Mouse (Mus musculus) kidney, adult 11 months (tissue): ENCODE measurements at regions not wholly inside any gene's neighbourhood (a gene's known extent, or its start where the extent isn't known, plus 50 kb on each side); places are given as distances from the start of the nearest gene placed in this dataset.

Experiments used
- DNase-seq: peaks from one replicate; pipeline ENCODE4 v3.0.0; 2022

- DNase-seq: no peak
Observed at GRCm38 (mm10) chr11:112140058-112140457, 642.0 kb upstream of the Sox9 start.

DNA sequence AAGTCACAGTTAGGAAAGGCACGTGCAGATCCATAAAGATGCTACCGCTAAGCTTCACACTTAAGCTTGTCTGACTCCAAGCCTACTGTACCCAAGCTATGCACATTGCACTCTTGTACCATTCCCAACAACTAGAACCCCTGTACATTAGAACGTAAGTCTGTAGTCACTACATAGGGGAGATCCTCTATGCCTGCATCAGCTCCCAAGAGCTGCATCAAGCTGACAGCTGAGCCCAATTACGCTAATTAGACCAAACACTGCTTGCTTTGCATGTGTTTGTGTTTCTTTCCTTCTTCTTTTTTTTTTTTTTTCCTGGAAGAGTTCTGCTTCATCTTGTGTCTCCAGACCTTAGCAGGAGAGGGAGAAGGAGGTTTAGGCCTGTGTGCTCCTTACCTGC is 641.5 kb upstream of the Sox9 start:
- no peak for DNase-seq

GRCm38 (mm10) chr11:112140912-112141311 is 641.1 kb upstream of the Sox9 start:
- no peak for DNase-seq

- DNase-seq: no peak
Observed at GRCm38 (mm10) chr11:112152051-112152450, 630.0 kb upstream of the Sox9 start.

- DNase-seq: no peak
Observed at GRCm38 (mm10) chr11:112153198-112153597, 628.8 kb upstream of the Sox9 start.

GRCm38 (mm10) chr11:112154712-112155319 is 627.2 kb upstream of the Sox9 start:
- DNase-seq: peak; percentile 8

DNA sequence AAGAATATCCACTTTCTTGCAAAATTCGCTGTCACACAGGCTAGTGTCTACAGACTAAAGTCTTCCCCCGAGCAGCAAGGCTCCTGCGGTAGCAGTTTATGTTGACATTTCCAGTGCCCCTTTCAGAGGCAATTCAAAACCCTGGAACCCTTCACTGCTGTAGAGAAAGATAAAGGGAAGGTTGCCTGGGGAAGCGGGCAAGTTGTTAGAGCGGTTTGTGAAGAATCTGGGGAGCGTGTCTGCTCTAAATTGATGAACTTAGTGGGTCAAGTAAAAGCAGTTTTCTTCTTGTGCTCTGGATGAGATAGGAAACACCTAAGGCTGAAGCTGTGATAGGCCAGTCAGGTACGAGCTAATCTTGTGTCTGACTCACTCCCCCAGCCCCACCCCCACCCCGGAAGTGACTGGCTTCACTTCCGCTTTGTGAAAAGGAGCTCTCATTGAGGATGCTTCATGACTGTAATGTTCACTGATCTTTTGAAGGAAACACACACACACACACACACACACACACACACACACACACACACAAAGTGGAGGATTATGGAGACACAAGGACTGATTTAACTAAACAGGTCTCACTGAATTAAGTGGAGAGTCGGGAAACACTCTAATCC is 626.6 kb upstream of the Sox9 start:
- no peak for DNase-seq

DNA sequence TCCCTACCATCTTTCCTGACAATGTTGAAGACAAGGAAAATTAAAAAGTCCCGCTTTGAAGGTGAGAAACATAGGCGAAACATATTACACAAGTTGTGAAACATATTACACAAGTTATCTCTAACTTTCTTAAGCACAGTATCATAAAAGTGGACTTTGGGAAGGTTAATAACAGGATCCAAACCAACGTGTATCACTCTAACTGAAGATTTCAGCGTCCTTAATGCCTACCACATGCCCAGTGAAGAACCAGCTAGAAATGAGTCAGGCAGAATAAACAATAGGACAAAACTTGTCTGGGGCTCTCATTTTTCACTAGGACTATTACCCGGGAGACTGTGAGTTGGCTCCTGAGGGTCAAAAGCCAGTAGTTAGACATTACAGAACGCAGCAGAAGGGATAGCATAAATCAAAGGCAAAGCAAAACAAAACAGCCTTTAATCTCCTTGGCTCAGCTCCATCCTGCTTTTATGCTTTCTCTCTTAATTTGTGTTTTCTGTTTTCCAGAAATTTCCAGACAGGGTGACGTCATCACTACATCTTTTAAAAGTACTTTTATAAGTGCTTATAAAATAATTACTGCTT is 618.3 kb upstream of the Sox9 start:
- no peak for DNase-seq

- no peak for DNase-seq
Observed at GRCm38 (mm10) chr11:112173585-112173984, 608.4 kb upstream of the Sox9 start.

GRCm38 (mm10) chr11:112175302-112175701 is 606.7 kb upstream of the Sox9 start:
- no peak for DNase-seq

DNA sequence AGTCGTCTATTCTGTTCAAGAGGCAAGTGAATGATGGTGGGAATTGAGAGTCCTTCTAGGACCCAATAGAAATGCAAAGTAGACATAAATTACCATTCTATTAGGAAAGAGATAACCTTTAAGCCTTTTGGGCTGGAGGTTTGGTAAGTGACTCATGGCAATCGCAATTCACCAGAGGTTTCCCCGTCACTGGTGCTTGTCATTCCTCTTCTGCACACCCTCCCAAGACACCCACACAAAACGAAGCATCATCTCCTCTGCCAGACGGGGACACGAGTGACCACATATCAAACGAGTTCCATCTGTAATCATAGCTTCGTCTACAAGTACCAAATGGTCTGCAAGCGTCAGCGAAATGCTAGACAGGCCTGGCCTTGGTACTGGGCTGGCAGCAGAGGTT is 601.4 kb upstream of the Sox9 start:
- DNase-seq: no peak

GRCm38 (mm10) chr11:112197620-112198268 is 584.3 kb upstream of the Sox9 start:
- DNase-seq: no peak

GRCm38 (mm10) chr11:112204561-112204960 is 577.5 kb upstream of the Sox9 start:
- no peak for DNase-seq

DNA sequence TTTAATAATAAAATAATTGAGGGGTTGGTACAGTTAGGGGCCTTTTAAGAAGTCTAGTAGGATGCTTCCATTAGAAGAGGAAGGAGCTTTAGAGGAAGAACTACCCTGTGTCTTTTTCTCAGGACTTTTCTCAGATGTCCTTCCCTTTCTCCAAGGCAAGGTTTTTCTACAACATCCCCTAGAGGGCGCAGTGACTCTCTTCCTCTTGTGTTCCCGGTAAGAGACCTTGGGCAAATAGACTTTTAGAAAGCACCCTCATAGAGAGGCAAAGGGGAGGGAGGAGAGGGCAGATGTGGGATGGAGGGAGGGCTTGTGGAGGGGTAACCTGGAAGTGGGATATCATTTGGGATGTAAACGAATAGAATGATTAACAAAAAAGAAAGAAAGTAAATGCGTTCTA is 572.6 kb upstream of the Sox9 start:
- peak; percentile 24 for DNase-seq

DNA sequence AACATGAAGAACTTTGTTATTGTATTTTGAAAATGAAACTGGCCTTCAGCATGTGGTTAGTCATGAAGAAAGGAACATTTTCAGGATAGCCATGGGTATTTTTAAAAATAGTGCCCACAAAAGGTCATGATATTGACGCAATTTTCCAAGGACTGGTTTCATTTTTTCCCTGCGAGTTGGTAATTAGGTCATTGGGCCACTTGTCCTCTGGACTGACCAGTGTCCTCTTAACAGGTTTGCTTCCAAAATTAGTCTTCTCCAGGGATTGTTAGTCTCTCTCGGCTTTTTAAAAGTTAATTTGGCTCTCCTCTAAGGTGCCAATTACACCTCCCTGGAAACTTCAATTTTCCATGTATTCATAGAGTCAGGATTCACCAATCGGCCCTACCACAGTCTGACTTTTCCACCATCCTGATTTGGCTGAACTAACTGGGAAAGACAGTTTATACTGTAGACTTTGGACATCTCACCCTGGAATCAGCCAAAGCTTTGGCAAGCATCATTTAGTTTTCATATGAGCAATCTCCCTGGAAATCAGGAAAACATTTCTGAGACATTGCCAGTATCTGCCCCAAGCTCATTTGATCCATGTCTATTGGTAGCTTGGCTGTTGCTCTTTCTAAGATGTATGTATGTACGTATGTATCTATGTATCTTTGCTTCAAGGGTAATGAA is 562.8 kb upstream of the Sox9 start:
- no peak for DNase-seq

- DNase-seq: no peak
Observed at GRCm38 (mm10) chr11:112234492-112235116, 547.4 kb upstream of the Sox9 start.

DNA sequence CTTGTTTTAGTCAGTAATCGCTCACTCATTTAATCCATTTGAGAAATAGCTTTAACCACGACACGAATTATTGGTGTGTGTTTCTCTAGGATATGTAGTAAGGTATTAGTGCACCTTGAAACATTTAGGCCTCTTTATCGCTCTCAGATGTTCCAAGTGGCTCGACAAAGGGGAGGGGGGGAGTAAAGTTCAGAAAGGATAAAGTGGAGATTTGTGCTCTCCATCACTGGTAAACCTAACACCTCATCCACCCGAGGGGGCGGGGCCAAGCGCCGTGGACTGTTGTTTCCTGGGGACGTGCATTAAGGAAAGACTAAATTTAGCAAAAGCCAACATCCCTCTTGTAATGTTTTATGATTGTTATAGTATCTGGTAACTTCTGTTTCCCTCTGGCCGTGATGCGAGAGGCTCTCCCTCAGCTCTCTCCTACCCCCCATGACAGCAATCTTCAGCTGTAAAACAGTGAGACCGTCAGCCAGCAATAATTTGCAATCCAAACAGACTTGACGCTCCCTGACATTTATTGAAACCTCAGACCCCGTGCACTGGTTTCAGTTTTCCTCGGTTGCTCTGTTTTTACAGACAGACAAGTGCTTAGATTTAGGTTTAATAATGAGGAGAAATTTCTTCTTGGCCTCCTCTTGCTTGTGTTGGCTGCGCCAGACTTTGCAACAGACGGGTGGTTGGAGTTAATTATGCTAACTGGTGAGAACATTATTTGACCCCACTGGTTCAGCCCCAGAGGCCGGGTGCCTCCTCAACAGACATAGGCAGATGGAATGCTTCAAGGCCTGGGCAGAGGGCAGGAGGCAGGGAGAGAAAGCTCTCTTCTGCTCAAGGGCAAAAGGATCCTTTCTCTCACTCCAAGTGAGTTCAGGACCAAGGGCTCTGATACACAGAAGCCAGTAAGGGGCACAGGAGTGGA is 542.8 kb upstream of the Sox9 start:
- DNase-seq: peak; percentile 3

GRCm38 (mm10) chr11:112252548-112252947 is 529.5 kb upstream of the Sox9 start:
- no peak for DNase-seq

DNA sequence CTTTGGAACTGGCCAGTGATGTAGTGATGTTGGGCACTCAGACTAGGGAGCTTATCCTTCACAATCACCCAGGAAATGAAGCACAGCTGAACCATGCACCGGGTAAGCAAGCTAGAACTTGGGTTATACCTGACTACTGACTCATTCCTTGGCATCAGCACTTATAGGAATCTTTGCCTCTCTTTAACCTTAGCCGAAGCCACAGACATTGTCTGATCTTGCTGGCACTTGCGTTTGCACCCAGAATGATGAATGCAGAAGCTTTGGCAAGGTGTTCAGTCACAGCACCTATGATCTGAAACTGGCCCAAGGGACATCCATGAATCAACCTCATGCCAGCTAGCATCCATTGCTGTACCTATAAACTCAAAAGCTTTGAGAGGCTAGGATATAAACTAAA is 529.0 kb upstream of the Sox9 start:
- DNase-seq: no peak

- no peak for DNase-seq
Observed at GRCm38 (mm10) chr11:112256326-112256725, 525.7 kb upstream of the Sox9 start.

DNA sequence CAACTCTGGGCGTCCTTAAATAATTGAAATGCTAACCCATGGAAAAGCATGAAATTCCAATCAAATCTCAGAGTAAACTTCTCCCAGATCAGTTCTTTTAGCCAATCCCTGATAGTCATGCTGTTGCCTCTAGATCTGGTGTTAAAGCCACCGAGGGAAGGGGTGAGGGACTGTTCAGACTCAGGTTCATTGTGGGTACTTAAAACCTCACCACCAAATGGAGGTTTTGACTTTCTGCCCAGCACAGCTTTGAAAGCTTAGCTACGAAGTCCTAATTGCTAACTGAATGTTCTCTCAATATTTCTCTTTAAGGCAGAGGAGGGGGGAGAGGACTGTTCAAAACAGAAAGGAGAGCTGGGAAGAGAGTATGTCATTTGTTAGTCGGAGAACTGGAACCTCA is 517.9 kb upstream of the Sox9 start:
- DNase-seq: no peak

DNA sequence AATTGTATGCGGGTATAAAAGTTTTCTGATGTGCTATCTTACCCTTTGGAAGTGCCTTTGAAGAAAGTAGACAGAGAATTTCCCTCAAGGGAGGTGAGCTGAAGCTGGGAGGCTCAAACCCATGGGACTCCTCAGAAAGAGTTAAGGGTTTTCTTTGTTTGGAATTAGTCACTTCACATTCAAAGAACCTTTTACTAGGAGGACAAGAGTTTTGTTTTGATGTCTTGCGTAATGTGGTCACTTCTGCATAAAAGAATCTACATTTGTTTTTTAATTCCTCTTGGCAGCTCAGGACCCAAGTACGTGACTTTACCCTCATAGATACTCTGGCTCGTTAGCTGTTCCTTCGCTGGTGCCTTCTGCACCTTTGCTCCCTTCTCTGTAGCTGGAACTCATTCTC is 511.1 kb upstream of the Sox9 start:
- DNase-seq: no peak
